Mouse (Mus musculus) layer of hippocampus, postnatal 10 days (tissue): ENCODE results near the gene Itga2. TPM values are rescaled to one million over a fixed set of nuclear protein-coding genes. Genes with fewer than 3 reads are reported as not detected.

Experiments
- DNase-seq, 2 experiments: peaks; one replicate each; pipeline ENCODE4 v3.0.0; 2021; ENCODE audit warnings: low spot score in 2 of 2
- total RNA-seq, 2 experiments: library from RNA; stranded (reverse); gene quantifications; 2 replicates each; pipeline ENCODE4 v1.2.3; 2021

Itga2 gene
- total RNA-seq, 2 experiments from 2014 or later: 0.34 to 0.40 TPM

- no peak for DNase-seq
Measured at GRCm38 (mm10) chr13:114825377-114825855, 106.5 kb downstream of the Itga2 start.

DNA sequence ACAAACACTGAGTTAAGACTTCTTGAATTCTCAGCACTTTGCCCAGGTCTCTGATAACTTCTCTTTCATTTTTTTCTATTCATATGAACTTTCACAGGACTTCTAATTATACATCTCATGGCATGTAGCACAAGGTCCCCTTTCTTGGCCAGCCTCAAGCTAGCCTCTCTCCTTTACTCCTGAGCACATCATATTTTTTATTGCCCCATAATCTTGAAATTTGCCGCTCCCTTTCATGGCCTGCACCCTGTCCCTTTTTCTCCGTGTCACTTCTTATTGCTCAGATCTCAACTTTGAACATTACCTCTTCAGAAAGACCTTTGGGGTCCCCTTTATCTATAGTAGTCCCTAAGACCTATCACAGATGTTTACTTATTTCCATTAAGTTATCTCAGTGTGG lies 109.0 kb downstream of the Itga2 start:
- no peak for DNase-seq

DNA sequence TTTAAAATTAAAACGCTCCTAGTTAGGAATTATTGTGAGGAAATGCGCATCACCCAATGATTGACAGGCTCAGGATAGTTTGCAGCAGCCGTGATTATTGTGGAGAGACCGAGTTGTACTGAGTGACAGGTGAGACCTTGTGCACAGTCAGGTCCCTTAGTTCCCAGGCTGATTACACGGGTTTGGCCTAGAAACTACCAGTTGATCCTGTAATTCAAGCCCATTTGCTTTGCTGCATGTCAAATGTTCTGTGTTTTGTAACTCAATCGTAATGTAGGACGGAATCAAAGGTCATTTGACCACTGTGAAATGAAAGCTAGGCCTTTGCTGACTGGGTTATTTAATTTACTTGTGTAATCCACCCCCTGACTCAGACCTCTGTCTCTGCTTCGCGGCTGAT lies 113.4 kb downstream of the Itga2 start:
- DNase-seq: no peak

- DNase-seq: peak; percentile 92 to 95
Measured at GRCm38 (mm10) chr13:114817751-114818360, 114.0 kb downstream of the Itga2 start, which contains the start of gene Mocs2. Gene Mocs2 (plus strand): TSS chr13:114818236.

GRCm38 (mm10) chr13:114809624-114810210 lies 122.2 kb downstream of the Itga2 start:
- no peak for DNase-seq

DNA sequence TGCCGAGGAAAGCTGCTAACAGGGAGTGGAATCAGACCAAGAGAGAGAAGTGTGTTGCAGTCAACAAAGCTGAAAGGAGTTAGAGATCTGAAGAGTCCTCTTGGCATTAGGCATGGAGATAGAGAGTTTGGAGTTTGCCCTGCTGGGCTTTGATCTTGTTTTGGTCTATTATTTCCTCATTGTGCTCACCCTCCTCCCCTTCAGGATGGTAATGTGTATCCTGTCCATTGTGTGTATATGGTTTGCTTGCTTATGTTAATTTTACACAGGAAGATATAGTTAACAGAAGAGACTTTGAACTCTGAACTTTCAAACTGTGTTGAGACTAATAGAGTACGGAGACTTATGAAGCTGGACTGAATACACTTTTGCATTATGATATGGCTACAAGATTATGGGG lies 128.9 kb downstream of the Itga2 start:
- no peak for DNase-seq

DNA sequence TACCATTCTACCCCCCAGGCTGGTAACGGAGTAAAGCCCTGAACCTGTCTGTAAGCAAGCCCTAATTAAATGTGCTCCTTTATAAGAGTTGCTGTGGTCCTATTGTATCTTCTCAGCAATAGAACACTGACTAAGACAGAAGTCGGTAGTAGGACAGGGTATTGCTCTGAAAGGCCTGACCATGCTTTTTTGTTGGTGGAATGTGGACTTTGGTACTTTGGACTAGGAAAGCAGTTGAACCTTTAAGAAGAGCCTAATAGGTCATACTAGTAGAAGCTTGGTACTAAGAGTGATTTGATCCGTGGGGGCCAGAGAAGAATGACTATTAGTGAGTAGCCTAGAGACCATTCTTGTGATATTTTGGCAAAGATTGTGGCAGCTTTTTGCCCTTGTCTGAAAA lies 130.0 kb downstream of the Itga2 start:
- no peak for DNase-seq

GRCm38 (mm10) chr13:114793250-114794030 lies 138.5 kb downstream of the Itga2 start:
- peak; percentile 79 to 83 for DNase-seq

- DNase-seq: peak; percentile 23 to 39
Measured at GRCm38 (mm10) chr13:114791511-114791910, 140.4 kb downstream of the Itga2 start.

Other genes with a start within 250 kb of the Itga2 start
- 10 to 100 TPM; 86.6 to 97.3 TPM for gene Mocs2, start 113.9 kb downstream of the Itga2 start, total RNA-seq
- gene Pelo, start 158.1 kb upstream of the Itga2 start, total RNA-seq: 10 to 100 TPM; 21.9 to 23.2 TPM
- 1 to 10 TPM; 3.6 to 6.7 TPM for gene Gm49395, start 169.8 kb upstream of the Itga2 start, total RNA-seq
- 10 to 100 TPM; 12.3 to 14.1 TPM for gene Itga1, start 169.9 kb upstream of the Itga2 start, total RNA-seq